In the genomic region with DNA sequence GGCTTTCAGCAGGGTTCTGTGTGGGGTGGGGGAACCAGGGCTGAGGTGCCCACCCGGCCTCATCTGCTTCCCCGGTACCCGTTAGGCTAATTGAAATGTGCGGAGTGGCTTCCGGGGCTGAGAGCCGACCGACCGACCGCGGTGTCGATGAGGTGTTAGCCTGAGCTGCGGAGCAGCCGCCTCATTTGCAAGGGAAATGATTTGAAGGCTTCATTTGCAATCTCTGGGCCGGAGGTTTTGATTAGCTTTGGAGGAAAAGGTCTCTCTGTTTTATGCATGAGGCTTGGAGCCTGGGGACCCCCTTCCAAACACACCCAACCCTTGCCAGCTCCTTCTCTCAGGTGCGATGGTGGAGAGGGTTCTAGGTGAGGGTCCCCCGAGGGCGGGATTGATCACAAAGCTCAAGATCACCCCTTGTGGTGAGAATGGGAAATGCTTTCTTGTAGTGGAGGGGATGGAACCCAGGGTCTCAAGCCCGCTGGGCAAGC, we compare ENCODE assay signal across 9 mouse cellular contexts.
DNase-seq lines count a peak whose midpoint lies in the region; ATAC-seq and TF ChIP-seq lines count a peak whose summit lies in the region.
"Had no signal": no experiment of that assay in that cellular context is flagged by ENCODE, and none has a peak within 500 bp of the region (broad histone marks: within the 10 kb centered on the region; RNA-seq: fewer than 3 reads in every experiment).

No protein-coding gene starts in this region.

- H3K36me3 ChIP-seq in forebrain, embryonic 10.5 days (replicated peaks): no peaks in the 10 kb centered on the region
- no peaks in the 10 kb centered on the region for H3K36me3 ChIP-seq in hindbrain, postnatal 0 days (ENCODE audit: insufficient read depth, low read length)
- no peaks in the 10 kb centered on the region for H3K36me3 ChIP-seq in limb, embryonic 15.5 days
- no peaks in the 10 kb centered on the region for H3K36me3 ChIP-seq in neural tube, embryonic 14.5 days (ENCODE audit: control insufficient read depth, insufficient read depth, low read length)

- no peak overlapping the region for H3K9ac ChIP-seq in hindbrain, postnatal 0 days (replicated peaks; ENCODE audit: low read length)
- H3K9ac ChIP-seq in limb, embryonic 15.5 days: no peak overlapping the region
- H3K9ac ChIP-seq in neural tube, embryonic 14.5 days (replicated peaks; ENCODE audit: low read depth, low read length): no peak overlapping the region

- H3K9me3 ChIP-seq in forebrain, embryonic 10.5 days: no peaks in the 10 kb centered on the region
- no peaks in the 10 kb centered on the region for H3K9me3 ChIP-seq in hindbrain, postnatal 0 days (ENCODE audit: low read length)
- no peaks in the 10 kb centered on the region for H3K9me3 ChIP-seq in limb, embryonic 15.5 days
- no peaks in the 10 kb centered on the region for H3K9me3 ChIP-seq in neural tube, embryonic 14.5 days (ENCODE audit: control insufficient read depth, low read length)

- H3K4me1 ChIP-seq in forebrain, embryonic 10.5 days: peaks cover 14% of the 10 kb centered on the region
- H3K4me1 ChIP-seq in hindbrain, postnatal 0 days (ENCODE audit: insufficient read depth, low read length): 0 out of 2 replicates have a peak, but pooled peaks cover 6% of the 10 kb centered on the region
- peaks cover 7% of the 10 kb centered on the region for H3K4me1 ChIP-seq in limb, embryonic 15.5 days
- peaks cover 10% of the 10 kb centered on the region; the same call in 1 of the 2 replicates for H3K4me1 ChIP-seq in neural tube, embryonic 14.5 days (ENCODE audit: control insufficient read depth, insufficient read depth, low read length)

- WGBS in forebrain, embryonic 10.5 days: 4% methylated on average over 18 of the region's 18 CpGs
- WGBS in hindbrain, postnatal 0 days: 2% methylated on average over 18 of the region's 18 CpGs
- WGBS in limb, embryonic 15.5 days: 5% methylated on average over 18 of the region's 18 CpGs
- WGBS in neural tube, embryonic 14.5 days: 1% methylated on average over 18 of the region's 18 CpGs

- peak overlapping the region; percentile 35 for H3K4me3 ChIP-seq in forebrain, embryonic 10.5 days
- no peak overlapping the region for H3K4me3 ChIP-seq in hindbrain, postnatal 0 days (ENCODE audit: low read length)
- no peak overlapping the region for H3K4me3 ChIP-seq in limb, embryonic 15.5 days
- H3K4me3 ChIP-seq in neural tube, embryonic 14.5 days (ENCODE audit: low read depth, low read length): no peak overlapping the region
- H3K4me3 ChIP-seq: myocyte had no signal

- H3K27me3 ChIP-seq in forebrain, embryonic 10.5 days (ENCODE audit: poor library complexity, severe bottlenecking): peaks cover 52% of the 10 kb centered on the region
- no peaks in the 10 kb centered on the region for H3K27me3 ChIP-seq in hindbrain, postnatal 0 days (ENCODE audit: insufficient read depth, low read length)
- H3K27me3 ChIP-seq in limb, embryonic 15.5 days: peaks cover 25% of the 10 kb centered on the region
- no peaks in the 10 kb centered on the region for H3K27me3 ChIP-seq in neural tube, embryonic 14.5 days (ENCODE audit: control insufficient read depth, insufficient read depth, low read length)

- TF ChIP-seq CTCF in hindbrain, postnatal 0 days (IDR thresholded peaks at IDR 0.05; ENCODE audit: low read depth): peak; percentile 81

- peak overlapping the region; percentile 37 for H3K4me2 ChIP-seq in hindbrain, postnatal 0 days (ENCODE audit: low read depth, low read length)
- peak overlapping the region; percentile 31 for H3K4me2 ChIP-seq in limb, embryonic 15.5 days
- peak overlapping the region; percentile 40; the same call in 1 of the 2 replicates for H3K4me2 ChIP-seq in neural tube, embryonic 14.5 days (ENCODE audit: low read depth, low read length)

- no peak overlapping the region for H3K27ac ChIP-seq in forebrain, embryonic 10.5 days
- no peak overlapping the region for H3K27ac ChIP-seq in hindbrain, postnatal 0 days
- no peak overlapping the region for H3K27ac ChIP-seq in limb, embryonic 15.5 days
- H3K27ac ChIP-seq in neural tube, embryonic 14.5 days (ENCODE audit: low read depth, low read length): no peak overlapping the region

- no peak; the same call in 1 of the 2 replicates for ATAC-seq in hindbrain, postnatal 0 days
- ATAC-seq in limb, embryonic 15.5 days (ENCODE audit: insufficient number of reproducible peaks, low FRiP score, low TSS enrichment, low read depth): no peak
- 0 out of 2 replicates have a peak, but pooled peaks have one; percentile 8 for ATAC-seq in neural tube, embryonic 14.5 days (ENCODE audit: low read depth)

- peak; percentile 48 for DNase-seq in adrenal gland, postnatal 14 days
- no peak for DNase-seq in adrenal gland, postnatal 4 days (ENCODE audit: low spot score in 2 of 2)
- peak; percentile 82 for DNase-seq in R1 (ENCODE audit: low read depth, low spot score)
- peak; percentile 52 for DNase-seq in forebrain, embryonic 10.5 days (ENCODE audit: extremely low spot score, low spot score)
- peak; percentile 81 for DNase-seq in hindbrain, postnatal 0 days (ENCODE audit: low spot score)
- no peak for DNase-seq in frontal cortex, postnatal 25 days (ENCODE audit: low spot score in 2 of 2)

Comparison
In these comparisons a context has a peak if more than half of its experiments do, and no peak if none do; other contexts are left out.
1. DNase-seq: peak in adrenal gland, postnatal 14 days (single experiment), R1 (single experiment), forebrain, embryonic 10.5 days (single experiment) and hindbrain, postnatal 0 days (single experiment); none in adrenal gland, postnatal 4 days (0 of 2) and frontal cortex, postnatal 25 days (0 of 2).
2. Peak in every context shown above with its lines, with median percentiles within 50 percentile points of each other: H3K4me2 ChIP-seq.